10 mouse cellular contexts compared by ENCODE assay signal in the genomic region with DNA sequence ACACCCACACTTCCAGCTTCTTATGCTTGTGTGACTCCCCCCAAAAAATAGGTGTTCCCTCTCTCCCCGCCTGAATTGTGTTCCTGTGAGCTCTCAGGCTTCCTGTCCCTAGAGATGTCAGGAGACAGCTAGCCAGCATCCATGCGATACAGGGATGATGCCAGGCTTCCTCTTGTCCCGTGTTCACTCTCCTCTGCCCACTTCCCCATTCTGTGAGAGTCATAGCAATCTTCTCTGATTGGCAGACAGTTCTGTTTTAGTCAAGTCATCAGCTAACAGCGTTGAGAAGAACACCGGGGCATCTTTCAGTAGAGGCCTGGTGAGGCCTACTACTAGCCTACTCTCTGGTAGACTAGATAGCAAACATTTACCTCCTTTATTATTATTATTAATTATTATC.
"Had no signal": no experiment of that assay in that cellular context is flagged by ENCODE, and none has a peak within 500 bp of the region (broad histone marks: within the 10 kb centered on the region; RNA-seq: fewer than 3 reads in every experiment).

No protein-coding gene starts in this region.

- DNase-seq: kidney, adult 2 months; kidney, postnatal 25 days; layer of hippocampus, postnatal 36 days; liver; liver, embryonic 13.5 days; liver, postnatal 0 days; lung, postnatal 14 days; thymus, adult 18-20 months; thymus, postnatal 14 days had no signal

- ATAC-seq: liver, postnatal 0 days; midbrain, embryonic 15.5 days had no signal
